Comparison of ENCODE assay signal across 8 mouse cellular contexts in the genomic region with DNA sequence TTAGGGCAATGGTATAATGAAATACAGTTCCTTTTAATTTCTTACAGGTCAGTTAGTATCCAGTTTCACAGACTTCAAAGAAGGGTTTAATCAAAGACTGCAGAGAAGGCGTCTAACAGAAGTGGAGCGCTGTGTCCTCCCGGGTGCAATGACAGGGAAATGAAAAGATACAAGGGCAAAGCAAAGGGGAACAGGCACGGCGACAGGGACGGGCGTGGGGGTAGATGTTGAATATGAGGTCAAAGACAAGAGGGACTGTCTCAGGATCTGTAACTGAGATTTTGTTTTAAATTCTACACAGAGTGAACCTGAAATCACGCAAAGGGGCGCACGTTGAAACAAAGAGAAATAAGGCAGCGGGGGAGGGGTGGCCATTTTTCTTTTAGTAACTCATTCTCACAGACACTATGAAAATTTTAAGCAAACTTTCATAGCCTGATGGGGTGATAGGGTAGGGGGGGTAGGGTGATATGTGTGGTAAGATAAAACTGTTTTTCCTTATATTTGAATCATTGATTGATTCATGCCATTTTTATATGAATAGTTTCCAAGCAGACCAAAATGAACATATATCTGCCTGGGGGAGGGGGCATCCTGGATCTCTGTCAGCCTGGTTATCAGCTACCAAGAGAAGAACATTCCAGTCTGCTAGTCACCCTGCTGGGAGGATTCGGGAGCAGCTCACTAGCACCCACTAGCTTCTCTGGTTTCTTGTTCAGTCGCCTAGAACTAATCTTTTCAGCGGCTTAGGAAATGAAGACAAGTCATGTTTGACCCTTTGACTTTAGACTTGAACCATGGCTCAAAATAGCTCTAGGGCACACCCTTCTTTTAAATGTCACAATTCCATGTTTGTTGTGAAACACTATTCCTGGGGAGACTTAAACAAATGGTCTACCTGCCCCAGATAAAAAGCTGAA.
DNase-seq lines count a peak whose midpoint lies in the region; ATAC-seq and TF ChIP-seq lines count a peak whose summit lies in the region.

No protein-coding gene starts in this region.

- WGBS in heart, adult 2 months, result 62% methylated on average over 14 of the region's 14 CpGs
- WGBS in limb, embryonic 15.5 days, result 32% methylated on average over 14 of the region's 14 CpGs

- TF ChIP-seq EP300 in heart, adult 2 months (IDR thresholded peaks at IDR 0.05; ENCODE audit: insufficient read depth, low read depth, low read length), result no peak

- TF ChIP-seq POLR2A in heart, adult 2 months (IDR thresholded peaks at IDR 0.05; ENCODE audit: insufficient read depth, low read depth, low read length), result no peak

- peak overlapping the region; percentile 27 for H3K4me3 ChIP-seq in heart, adult 2 months
- peak overlapping the region; percentile 38 for H3K4me3 ChIP-seq in limb, embryonic 15.5 days

- H3K4me2 ChIP-seq in limb, embryonic 15.5 days, result peak overlapping the region; percentile 69

- no peak for ATAC-seq in limb, embryonic 15.5 days (ENCODE audit: insufficient number of reproducible peaks, low FRiP score, low TSS enrichment, low read depth)
- no peak for ATAC-seq in erythroblast, adult 5-6 weeks (replicated peaks; ENCODE audit: low FRiP score, poor library complexity, severe bottlenecking)

- H3K27ac ChIP-seq in heart, adult 2 months, result no peak overlapping the region; the same call in 1 of the 2 replicates
- H3K27ac ChIP-seq in limb, embryonic 15.5 days, result no peak overlapping the region

- H3K4me1 ChIP-seq in heart, adult 2 months (ENCODE audit: control insufficient read depth, insufficient read depth, low read length), result no peaks in the 10 kb centered on the region
- peaks cover 13% of the 10 kb centered on the region for H3K4me1 ChIP-seq in limb, embryonic 15.5 days

- no peak for DNase-seq in heart, adult 2 months
- DNase-seq in heart, adult 8-10 months (ENCODE audit: low spot score), result no peak
- DNase-seq in R1 (ENCODE audit: low read depth, low spot score), result peak; percentile 56
- DNase-seq in heart, postnatal 10 days, result peak; percentile 22 to 34
- DNase-seq in adrenal gland, postnatal 25 days, result no peak
- DNase-seq in urinary bladder, postnatal 25 days (ENCODE audit: low spot score), result no peak

- no peak overlapping the region for H3K9ac ChIP-seq in heart, adult 2 months (ENCODE audit: low read depth, low read length)
- no peak overlapping the region for H3K9ac ChIP-seq in limb, embryonic 15.5 days

- TF ChIP-seq CTCF in heart, adult 2 months (IDR thresholded peaks at IDR 0.05), result peak; percentile 55

- no peaks in the 10 kb centered on the region for H3K36me3 ChIP-seq in heart, adult 2 months (ENCODE audit: control insufficient read depth, insufficient read depth, low read length)
- no peaks in the 10 kb centered on the region for H3K36me3 ChIP-seq in limb, embryonic 15.5 days

- intact Hi-C loops in heart, adult 2 months (cut with DNase I), result no loop called here
- intact Hi-C loops in heart, postnatal 10 days (cut with DNase I), result loop anchor here (10.0 kb wide), 1 partner anchor 110 kb away; no protein-coding TSS in a partner anchor

- no peaks in the 10 kb centered on the region for H3K9me3 ChIP-seq in limb, embryonic 15.5 days

- no peaks in the 10 kb centered on the region for H3K27me3 ChIP-seq in heart, adult 2 months (ENCODE audit: control insufficient read depth, insufficient read depth, low read length)
- H3K27me3 ChIP-seq in limb, embryonic 15.5 days, result no peaks in the 10 kb centered on the region

- no peaks in the 10 kb centered on the region for H3K79me2 ChIP-seq in heart, adult 2 months (replicated peaks; ENCODE audit: control insufficient read depth, insufficient read depth, low read length)

Comparison
In these comparisons a context has a peak if more than half of its experiments do, and no peak if none do; other contexts are left out.
1. DNase-seq: peak in R1 (single experiment) and heart, postnatal 10 days (2 of 2); none in heart, adult 2 months (0 of 2), heart, adult 8-10 months (single experiment), adrenal gland, postnatal 25 days (single experiment) and urinary bladder, postnatal 25 days (single experiment).